Mouse (Mus musculus) heart, embryonic 11.5 days (tissue): ENCODE results near the gene Il12rb1. TPM values are rescaled to one million over a fixed set of nuclear protein-coding genes. Genes with fewer than 3 reads are reported as not detected.

Experiments used
- ATAC-seq: fragments of 200-750 bp; cut with Nextera tagmentation; replicated peaks from 2 replicates; pipeline ENCODE4 v1.8.0; 2017; ENCODE audit warnings: moderate library complexity; ENCODE audit not compliant: insufficient number of reproducible peaks, low FRiP score, low TSS enrichment
- H3K27ac ChIP-seq: fragments of 300-500 bp; sonication (generic); 2 replicates; pipeline ENCODE4 v1.5.1; 2014; ENCODE audit warnings: mild to moderate bottlenecking, low read depth, low read length
- H3K27me3 ChIP-seq: fragments of 300-500 bp; sonication (generic); 2 replicates; pipeline ENCODE4 v1.6.1; 2014; ENCODE audit warnings: mild to moderate bottlenecking, low read length, mixed read lengths; ENCODE audit not compliant: control insufficient read depth, insufficient read depth
- H3K36me3 ChIP-seq: fragments of 300-500 bp; sonication (generic); 2 replicates; pipeline ENCODE4 v1.6.1; 2014; ENCODE audit warnings: mild to moderate bottlenecking, low read length, moderate library complexity, mixed read lengths; ENCODE audit not compliant: control insufficient read depth, insufficient read depth
- H3K4me1 ChIP-seq: fragments of 300-500 bp; sonication (generic); 2 replicates; pipeline ENCODE4 v1.6.1; 2014; ENCODE audit warnings: low read length; ENCODE audit not compliant: control insufficient read depth, insufficient read depth
- H3K4me2 ChIP-seq: fragments of 300-500 bp; sonication (generic); 2 replicates; pipeline ENCODE4 v1.6.1; 2014; ENCODE audit warnings: mild to moderate bottlenecking, moderate library complexity
- H3K4me3 ChIP-seq: fragments of 300-500 bp; sonication (generic); 2 replicates; pipeline ENCODE4 v1.5.1; 2014; ENCODE audit warnings: low read depth, low read length
- H3K9ac ChIP-seq: fragments of 300-500 bp; sonication (generic); 2 replicates; pipeline ENCODE4 v1.6.1; 2014; ENCODE audit warnings: mild to moderate bottlenecking, low read depth, low read length, moderate library complexity
- H3K9me3 ChIP-seq: fragments of 300-500 bp; sonication (generic); replicated peaks from 2 replicates; pipeline ENCODE4 v1.6.1; 2016; ENCODE audit warnings: low read length; ENCODE audit not compliant: control insufficient read depth
- WGBS: fragments of 180-500 bp; shearing (Covaris S2); extraction: QIAGEN DNeasy Blood & Tissue Kit; methylation state at CpG from one replicate; pipeline ENCODE4 v1.1.7; 2014; ENCODE audit not compliant: insufficient replicate concordance; 5-methylcytosine and 5-hydroxymethylcytosine counted together
- polyA plus RNA-seq: library from polyadenylated mRNA; unstranded; fragments of >200 nt; fragmentation: Nextera tagmentation; extraction: Ambion mirVana; gene quantifications from 2 replicates; pipeline ENCODE4 v1.2.1, GENCODE M21; 2014

Gene Il12rb1
- polyA plus RNA-seq, 1 experiment from 2014 or later, result not detected

DNA sequence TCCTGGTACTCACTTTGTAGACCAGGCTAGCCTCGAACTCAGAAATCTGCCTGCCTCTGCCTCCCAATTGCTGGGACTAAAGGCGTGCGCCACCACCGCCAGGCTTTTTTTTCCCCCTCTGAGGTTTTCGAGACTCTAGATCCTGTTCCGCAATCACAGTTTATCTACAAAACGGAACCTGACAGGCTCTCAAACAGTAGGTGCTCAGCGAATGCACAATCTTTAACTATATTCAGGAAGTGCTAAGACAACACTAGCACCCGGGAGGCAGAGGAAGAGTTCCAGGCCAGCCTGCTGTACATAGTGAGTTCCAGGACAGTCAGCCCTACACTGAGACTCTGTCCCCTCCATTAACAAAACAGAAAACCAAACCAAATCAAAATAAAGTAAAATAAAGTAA is 42.9 kb upstream of the Il12rb1 start:
- ATAC-seq, result no peak

DNA sequence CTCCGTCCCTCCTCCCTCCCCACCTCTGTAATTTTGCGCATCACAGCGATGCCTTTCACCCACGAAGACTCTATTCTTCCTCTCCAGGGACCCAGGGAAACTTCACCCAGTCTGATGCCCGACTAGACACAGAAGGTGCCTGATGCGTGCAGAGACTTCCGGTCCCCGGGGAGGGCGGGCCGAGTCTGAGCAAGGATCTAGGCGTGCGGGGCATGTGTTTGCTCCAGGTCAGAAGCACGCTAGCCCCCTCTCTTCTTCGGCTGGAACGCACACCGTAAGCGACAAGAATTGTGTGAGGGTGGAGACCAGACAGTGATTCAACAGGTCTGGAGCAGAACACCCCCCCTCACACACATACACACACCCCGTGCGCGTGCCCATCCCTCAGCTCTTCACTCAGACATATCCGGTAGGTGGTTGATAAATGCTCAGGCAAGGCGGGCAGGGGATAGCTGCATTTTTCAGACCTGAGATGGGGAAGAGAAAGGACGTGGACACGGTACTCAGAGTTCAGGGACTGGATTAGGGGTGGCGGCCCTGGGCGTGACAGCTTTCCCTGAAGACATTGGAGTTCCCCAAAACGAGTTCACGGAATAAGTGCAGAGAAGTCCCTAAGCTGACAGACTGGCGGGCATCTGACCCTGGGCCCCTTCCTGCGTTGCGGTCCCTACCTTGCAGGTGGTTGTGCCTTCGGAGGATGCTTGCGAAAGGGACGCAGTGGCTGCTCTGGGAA is 42.2 kb upstream of the Il12rb1 start:
- H3K4me2 ChIP-seq, result peak overlapping the region; percentile 97
- peaks cover 2% of the 10 kb centered on the region; the same call in 1 of the 2 replicates for H3K27me3 ChIP-seq
- peaks cover 29% of the 10 kb centered on the region for H3K4me1 ChIP-seq
- H3K9ac ChIP-seq, result peak overlapping the region; percentile 73
- H3K36me3 ChIP-seq, result peaks cover 14% of the 10 kb centered on the region
- peak overlapping the region; percentile 47 for H3K4me3 ChIP-seq
- no peak for ATAC-seq
- no peak overlapping the region for H3K27ac ChIP-seq
- WGBS, result 2% methylated on average over 34 of the region's 34 CpGs
- no peaks in the 10 kb centered on the region for H3K9me3 ChIP-seq

More for the DNA sequence above, 42.9 kb upstream of the Il12rb1 start:
- Histone ChIP-seq H3K4me1 (peaks cover 29% of the 10 kb centered on the region), H3K4me3 (peak overlapping the region; percentile 47), H3K27ac (no peak overlapping the region), H3K27me3 (peaks cover 2% of the 10 kb centered on the region; the same call in 1 of the 2 replicates), H3K4me2 (peak overlapping the region; percentile 97), H3K9me3 (no peaks in the 10 kb centered on the region), H3K36me3 (peaks cover 8% of the 10 kb centered on the region; the same call in 1 of the 2 replicates), H3K9ac (peak overlapping the region; percentile 73; the same call in 1 of the 2 replicates)
- WGBS, result 66% methylated on average over 9 of the region's 9 CpGs

DNA sequence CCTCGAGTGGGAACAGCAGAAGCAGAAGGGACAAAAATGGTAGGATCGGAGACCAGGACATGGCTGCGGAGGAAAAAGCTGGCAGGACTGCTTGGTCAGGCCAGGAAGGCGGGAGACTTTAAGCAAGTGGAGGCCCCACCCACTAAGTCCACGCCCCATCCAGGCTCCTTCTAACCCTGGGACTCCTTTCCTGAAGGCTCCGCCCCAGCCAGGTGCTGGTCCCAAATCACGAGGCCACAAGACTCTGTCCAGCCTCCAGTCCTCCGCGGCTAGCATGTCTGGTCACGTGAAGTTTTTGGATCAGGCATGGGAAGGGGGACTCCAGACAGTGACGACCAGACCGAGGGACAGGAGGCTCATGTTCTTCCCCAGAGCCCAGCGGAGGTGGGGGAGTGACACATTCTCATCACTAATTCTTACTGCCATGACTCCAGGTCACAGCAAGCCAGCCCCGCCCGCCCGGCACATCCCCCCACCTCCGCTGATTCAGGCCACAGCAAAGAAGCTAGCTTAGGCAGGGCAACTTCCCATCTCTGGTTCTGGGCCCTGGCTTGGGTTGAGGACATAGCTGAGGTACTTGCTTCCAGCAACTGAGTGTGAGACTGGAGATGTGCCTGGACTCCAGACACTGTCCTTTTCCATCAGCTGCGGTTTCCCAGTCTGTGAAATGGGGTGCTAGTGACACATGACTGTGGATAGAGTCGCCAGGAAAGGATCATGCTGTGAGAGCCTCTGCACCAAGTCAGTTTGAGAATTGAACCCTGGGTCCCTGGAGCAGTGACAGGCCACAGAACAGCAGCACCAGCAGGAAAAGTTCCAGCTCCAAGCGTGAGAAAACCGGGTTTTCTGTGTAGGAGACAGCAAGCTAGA is 41.4 kb upstream of the Il12rb1 start:
- peak overlapping the region; percentile 97 for H3K4me2 ChIP-seq
- peaks cover 22% of the 10 kb centered on the region for H3K4me1 ChIP-seq
- peaks cover 2% of the 10 kb centered on the region; the same call in 1 of the 2 replicates for H3K27me3 ChIP-seq
- H3K4me3 ChIP-seq, result peak overlapping the region; percentile 47
- peak; percentile 38; the same call in 1 of the 2 replicates for ATAC-seq
- H3K36me3 ChIP-seq, result peaks cover 14% of the 10 kb centered on the region
- H3K27ac ChIP-seq, result no peak overlapping the region
- peak overlapping the region; percentile 73 for H3K9ac ChIP-seq
- WGBS, result 9% methylated on average over 21 of the region's 21 CpGs
- H3K9me3 ChIP-seq, result no peaks in the 10 kb centered on the region

DNA sequence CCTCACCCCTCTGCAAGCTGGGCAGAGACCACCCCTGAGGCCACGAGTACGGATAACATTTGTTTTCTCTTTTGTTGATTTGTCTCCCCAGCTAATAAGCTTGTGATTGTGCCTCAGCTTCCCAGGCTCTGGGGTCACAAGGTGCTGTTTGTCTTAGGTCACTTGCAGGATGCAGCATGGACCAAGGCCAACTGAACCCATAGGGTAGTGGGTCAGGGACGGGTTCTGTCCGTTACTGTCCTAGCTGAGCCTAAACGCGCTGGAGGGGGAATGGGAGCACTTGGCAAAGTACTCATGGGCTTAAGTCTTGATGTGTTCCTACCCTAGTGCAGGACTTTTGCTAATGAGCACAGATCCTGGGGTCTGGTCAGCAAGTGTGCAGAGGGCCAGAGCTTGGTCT is 40.7 kb upstream of the Il12rb1 start:
- Histone ChIP-seq H3K9me3 (no peaks in the 10 kb centered on the region), H3K27me3 (peaks cover 2% of the 10 kb centered on the region; the same call in 1 of the 2 replicates), H3K36me3 (peaks cover 15% of the 10 kb centered on the region), H3K27ac (no peak overlapping the region), H3K4me2 (no peak overlapping the region), H3K4me3 (no peak overlapping the region), H3K4me1 (peaks cover 22% of the 10 kb centered on the region), H3K9ac (no peak overlapping the region)
- ATAC-seq, result no peak
- WGBS, result 80% methylated on average over 6 of the region's 6 CpGs

DNA sequence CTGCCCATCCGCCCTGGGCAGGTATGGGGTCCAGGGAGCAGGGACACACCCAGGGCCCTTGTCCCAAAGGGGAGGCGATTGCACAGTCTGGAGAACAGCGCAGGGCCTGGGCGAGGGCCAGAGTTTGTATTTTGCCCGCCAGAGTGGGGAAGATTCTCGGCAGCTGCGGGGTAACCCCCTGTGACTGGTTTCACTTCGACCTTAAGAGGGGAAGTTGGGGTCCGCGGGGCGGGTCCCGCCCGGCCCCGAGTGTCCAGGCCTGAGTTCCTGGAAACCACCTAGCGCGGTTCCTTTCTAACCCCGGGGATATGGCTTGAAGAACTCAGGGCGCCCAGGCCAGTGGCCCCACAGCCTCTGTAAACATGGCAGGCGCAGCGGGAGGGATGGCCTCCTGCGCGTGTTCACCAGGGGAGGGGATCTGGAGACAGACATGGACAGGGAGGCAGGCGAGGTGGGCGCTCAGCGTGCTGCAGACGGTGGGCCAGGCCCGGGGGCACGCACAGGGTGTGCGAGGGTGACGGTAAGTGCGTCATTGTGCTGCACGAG is 39.9 kb upstream of the Il12rb1 start:
- Histone ChIP-seq H3K27me3 (peaks cover 2% of the 10 kb centered on the region; the same call in 1 of the 2 replicates), H3K27ac (no peak overlapping the region), H3K4me2 (no peak overlapping the region), H3K4me3 (no peak overlapping the region), H3K4me1 (peaks cover 22% of the 10 kb centered on the region), H3K36me3 (peaks cover 17% of the 10 kb centered on the region), H3K9ac (no peak overlapping the region), H3K9me3 (no peaks in the 10 kb centered on the region)
- 92% methylated on average over 31 of the region's 32 CpGs for WGBS
- no peak for ATAC-seq

DNA sequence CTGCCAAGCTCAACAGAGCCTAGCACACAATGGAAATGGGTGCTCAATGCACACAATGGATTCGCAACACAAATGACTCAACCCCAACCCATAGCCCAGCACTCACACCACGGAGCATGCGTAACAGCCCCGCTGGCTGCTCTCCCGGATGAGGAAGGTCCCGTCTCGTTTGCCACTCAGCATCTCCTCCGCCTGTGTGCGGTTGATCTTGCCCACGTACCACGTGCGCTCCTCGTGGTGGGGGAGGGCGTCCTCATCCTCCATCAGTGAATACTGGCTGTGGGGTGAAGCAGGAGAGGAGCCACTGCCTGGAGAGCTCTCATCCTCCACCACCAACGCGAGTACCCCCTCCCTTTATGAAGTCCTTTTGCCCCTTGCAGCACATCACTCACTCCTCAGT is 39.3 kb upstream of the Il12rb1 start:
- 84% methylated on average over 16 of the region's 16 CpGs for WGBS
- no peak overlapping the region for H3K4me2 ChIP-seq
- no peak overlapping the region for H3K4me3 ChIP-seq
- H3K9ac ChIP-seq, result no peak overlapping the region
- no peaks in the 10 kb centered on the region for H3K9me3 ChIP-seq
- peaks cover 17% of the 10 kb centered on the region for H3K36me3 ChIP-seq
- peaks cover 2% of the 10 kb centered on the region; the same call in 1 of the 2 replicates for H3K27me3 ChIP-seq
- ATAC-seq, result no peak
- no peak overlapping the region for H3K27ac ChIP-seq
- H3K4me1 ChIP-seq, result peaks cover 18% of the 10 kb centered on the region

DNA sequence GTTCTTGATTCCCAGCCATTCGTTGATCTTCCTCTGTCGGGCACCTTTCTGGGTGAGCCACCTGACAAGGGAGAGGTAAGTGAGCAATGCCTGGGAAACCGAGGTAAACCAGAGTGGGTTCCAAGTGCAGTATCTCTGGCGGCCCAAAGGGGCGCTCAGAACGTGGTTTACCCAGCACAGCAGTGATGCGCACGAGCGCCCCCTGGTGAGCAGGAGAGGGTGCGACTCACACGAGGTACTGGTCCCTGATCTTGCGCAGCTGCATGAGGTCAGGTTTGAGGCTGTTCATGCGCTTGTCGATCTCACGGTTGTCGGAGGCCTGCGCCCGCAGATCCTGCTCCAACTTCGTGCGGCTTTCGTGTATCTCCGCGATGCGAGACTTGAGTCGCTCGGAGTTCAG is 38.9 kb upstream of the Il12rb1 start:
- H3K4me1 ChIP-seq, result peaks cover 20% of the 10 kb centered on the region
- no peak; the same call in 1 of the 2 replicates for ATAC-seq
- H3K27me3 ChIP-seq, result peaks cover 2% of the 10 kb centered on the region; the same call in 1 of the 2 replicates
- no peak overlapping the region for H3K27ac ChIP-seq
- no peak overlapping the region for H3K4me3 ChIP-seq
- H3K36me3 ChIP-seq, result peaks cover 17% of the 10 kb centered on the region
- no peak overlapping the region for H3K9ac ChIP-seq
- H3K4me2 ChIP-seq, result no peak overlapping the region
- H3K9me3 ChIP-seq, result no peaks in the 10 kb centered on the region
- 7% methylated on average over 26 of the region's 26 CpGs for WGBS

DNA sequence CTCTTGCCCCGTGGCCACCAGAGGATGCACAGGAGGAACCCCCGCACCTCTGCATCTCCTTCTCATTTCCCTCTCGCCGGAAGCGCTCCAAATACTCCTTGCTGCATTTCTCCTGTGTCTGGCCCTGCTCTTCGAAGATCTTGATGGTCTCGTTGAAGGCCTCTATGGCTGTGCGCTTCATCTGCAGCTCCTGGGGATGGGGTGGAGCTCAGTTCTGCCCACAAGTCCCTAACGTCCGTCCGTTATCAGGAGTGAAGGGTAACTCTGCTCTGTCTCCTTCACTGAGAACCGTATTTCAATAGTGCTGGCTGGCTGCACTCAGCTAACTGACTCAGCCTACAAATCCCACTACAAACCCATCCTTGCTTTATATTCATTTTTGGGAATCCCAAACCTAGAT is 38.4 kb upstream of the Il12rb1 start:
- H3K27me3 ChIP-seq, result peaks cover 2% of the 10 kb centered on the region; the same call in 1 of the 2 replicates
- 57% methylated on average over 12 of the region's 12 CpGs for WGBS
- H3K27ac ChIP-seq, result no peak overlapping the region
- no peak overlapping the region for H3K4me3 ChIP-seq
- H3K9me3 ChIP-seq, result no peaks in the 10 kb centered on the region
- no peak for ATAC-seq
- H3K4me2 ChIP-seq, result no peak overlapping the region
- H3K9ac ChIP-seq, result no peak overlapping the region
- H3K36me3 ChIP-seq, result peaks cover 17% of the 10 kb centered on the region
- H3K4me1 ChIP-seq, result peaks cover 22% of the 10 kb centered on the region
